Mouse (Mus musculus): ENCODE measurements around the gene Ano4. TPM values are rescaled to one million over a fixed set of nuclear protein-coding genes. Genes with fewer than 3 reads are reported as not detected.
"Not testable (repeated sequence)": the region's sequence is repeated elsewhere in the genome, so short reads cannot be mapped to it uniquely, and the experiment has no call there.

Ano4 gene
- polyA plus RNA-seq, 1 experiment from 2014 or later, result not detected

DNA sequence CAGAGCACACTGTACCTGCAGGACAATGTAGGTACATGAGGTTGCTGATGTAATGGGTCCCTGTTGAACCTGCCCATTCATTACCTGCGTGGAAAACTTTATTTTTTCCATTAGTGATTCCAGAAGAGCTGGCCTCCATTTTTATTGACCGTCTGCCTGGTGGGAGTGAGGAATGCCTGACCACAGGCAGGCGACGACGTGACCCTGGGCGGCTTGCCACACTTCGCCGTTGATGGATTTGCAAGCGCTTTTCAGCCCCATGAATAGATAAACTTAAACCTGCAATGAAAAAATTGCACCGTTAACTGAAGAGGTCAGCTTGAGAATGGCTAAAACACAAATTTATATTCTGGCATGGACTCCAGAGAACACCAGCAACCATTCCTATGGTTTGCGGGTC lies 195.4 kb downstream of the Ano4 start:
- no peak overlapping the region for H3K4me3 ChIP-seq (ENCODE audit: inconsistent target)
- no peaks in the 10 kb centered on the region for H3K79me2 ChIP-seq (ENCODE audit: inconsistent target)
- H3K27ac ChIP-seq, result no peak overlapping the region
- WGBS (ENCODE audit: missing documents), result 89% methylated on average over 11 of the region's 11 CpGs
- H3K36me3 ChIP-seq (ENCODE audit: inconsistent target), result no peaks in the 10 kb centered on the region

DNA sequence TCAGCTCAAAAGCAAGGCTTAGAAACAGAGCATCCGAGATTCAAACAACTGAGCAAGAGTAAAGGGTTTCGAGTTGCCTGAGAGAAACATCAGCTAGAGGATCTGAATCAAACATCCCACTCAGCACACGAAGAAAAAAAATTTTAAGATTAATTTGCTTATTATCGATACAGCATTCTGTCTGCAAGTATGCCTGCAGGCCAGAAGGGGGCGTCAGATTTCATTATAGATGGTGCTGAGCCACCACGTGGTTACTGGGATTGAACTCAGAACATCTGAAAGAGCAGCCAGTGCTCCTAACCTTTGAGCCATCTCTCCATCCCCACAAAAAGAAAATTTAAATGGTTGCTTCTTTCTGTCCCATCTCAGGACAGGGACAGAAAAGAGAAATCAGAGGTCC lies 223.2 kb downstream of the Ano4 start:
- no peaks in the 10 kb centered on the region for H3K79me2 ChIP-seq (ENCODE audit: inconsistent target)
- no peaks in the 10 kb centered on the region for H3K36me3 ChIP-seq (ENCODE audit: inconsistent target)
- WGBS (ENCODE audit: missing documents), result 61% methylated on average over 6 of the region's 6 CpGs
- H3K27ac ChIP-seq, result no peak overlapping the region
- no peak overlapping the region for H3K4me3 ChIP-seq (ENCODE audit: inconsistent target)

DNA sequence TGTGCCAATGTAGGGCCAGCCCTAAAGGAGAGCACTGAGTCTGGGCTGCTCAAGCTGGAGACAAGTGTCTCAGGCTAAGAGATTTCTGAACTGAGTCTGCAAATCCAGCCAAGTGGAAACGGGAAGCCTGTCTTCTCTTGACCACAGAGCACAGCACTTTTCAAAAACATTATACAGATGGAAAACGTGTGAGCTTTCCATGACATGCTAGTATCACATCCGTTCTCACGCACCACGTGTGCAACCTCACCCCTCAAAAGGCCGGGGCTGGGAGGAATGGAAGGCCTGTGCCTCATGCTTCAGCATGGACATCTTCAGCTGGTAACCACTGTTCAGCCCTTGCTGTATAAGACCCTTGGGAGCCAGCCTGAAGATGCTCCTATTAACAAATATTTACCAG lies 230.2 kb downstream of the Ano4 start:
- Histone ChIP-seq H3K27ac (no peak overlapping the region), H3K79me2 (ENCODE audit: inconsistent target) (no peaks in the 10 kb centered on the region), H3K4me3 (ENCODE audit: inconsistent target) (no peak overlapping the region), H3K36me3 (ENCODE audit: inconsistent target) (no peaks in the 10 kb centered on the region)
- 85% methylated on average over 6 of the region's 6 CpGs for WGBS (ENCODE audit: missing documents)

DNA sequence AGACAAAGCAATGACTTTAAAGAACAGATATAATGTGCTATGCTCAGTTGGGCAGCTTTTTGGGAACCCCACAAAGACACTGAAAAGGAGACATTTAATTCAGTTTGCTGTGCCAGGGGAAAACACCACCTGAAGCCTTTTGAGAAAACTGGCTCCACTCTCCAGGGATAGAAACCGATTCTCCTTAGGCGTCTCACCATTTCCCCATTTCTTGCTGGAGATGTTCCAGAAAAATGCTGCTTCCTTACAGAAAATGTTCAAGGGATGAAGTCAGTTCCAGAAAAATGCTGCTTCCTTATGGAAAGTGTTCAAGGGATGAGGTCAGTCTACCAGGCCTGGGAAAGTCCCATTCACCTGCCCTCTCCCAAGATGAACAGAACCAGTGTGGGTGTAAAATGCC lies 233.1 kb downstream of the Ano4 start:
- H3K79me2 ChIP-seq (ENCODE audit: inconsistent target), result no peaks in the 10 kb centered on the region
- WGBS (ENCODE audit: missing documents), result 75% methylated on average over 2 of the region's 2 CpGs
- no peak overlapping the region for H3K4me3 ChIP-seq (ENCODE audit: inconsistent target)
- H3K36me3 ChIP-seq (ENCODE audit: inconsistent target), result no peaks in the 10 kb centered on the region
- H3K27ac ChIP-seq, result no peak overlapping the region

DNA sequence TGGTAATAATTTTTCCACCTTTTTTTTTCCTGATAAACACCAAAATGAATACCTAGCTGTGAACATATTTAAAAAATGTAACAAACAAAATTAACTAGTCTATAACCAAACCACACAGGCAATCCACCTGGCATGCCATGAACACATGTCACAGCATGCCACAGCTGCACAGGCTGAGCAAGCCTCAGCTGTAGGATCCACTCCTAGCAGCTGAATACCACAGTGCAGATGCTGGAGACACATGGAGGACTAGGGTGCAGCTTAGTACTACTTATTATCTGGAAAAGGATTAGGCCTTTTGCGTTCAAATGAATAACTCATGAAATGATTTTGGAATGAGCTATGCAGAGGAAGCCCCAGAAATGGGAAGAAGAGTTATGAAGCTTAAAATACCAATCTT lies 233.6 kb downstream of the Ano4 start:
- no peak overlapping the region for H3K4me3 ChIP-seq (ENCODE audit: inconsistent target)
- H3K27ac ChIP-seq, result no peak overlapping the region
- 100% methylated on average over 1 of the region's 1 CpGs for WGBS (ENCODE audit: missing documents)
- no peaks in the 10 kb centered on the region for H3K36me3 ChIP-seq (ENCODE audit: inconsistent target)
- H3K79me2 ChIP-seq (ENCODE audit: inconsistent target), result no peaks in the 10 kb centered on the region

DNA sequence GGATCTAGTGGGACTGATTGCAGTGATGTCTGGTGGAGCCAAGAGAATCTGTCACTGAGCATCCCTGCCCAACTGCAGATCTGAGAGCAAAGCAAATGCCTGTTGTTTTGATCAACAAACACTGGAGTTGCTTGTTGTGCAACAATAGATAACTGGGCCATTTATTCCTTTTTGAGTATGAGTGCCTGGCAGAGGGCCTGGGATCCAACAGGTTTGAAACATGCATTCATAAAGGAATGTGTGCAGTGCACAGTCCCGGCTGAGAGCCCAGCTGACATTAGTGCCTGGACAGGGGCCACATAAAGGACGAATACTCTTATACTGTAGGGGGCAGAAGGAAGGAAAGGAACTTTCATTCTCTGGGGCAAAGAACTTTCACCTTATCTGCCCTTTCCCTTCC lies 241.0 kb downstream of the Ano4 start:
- 79% methylated on average over 2 of the region's 2 CpGs for whole genome bisulfite sequencing (ENCODE audit: missing documents)

DNA sequence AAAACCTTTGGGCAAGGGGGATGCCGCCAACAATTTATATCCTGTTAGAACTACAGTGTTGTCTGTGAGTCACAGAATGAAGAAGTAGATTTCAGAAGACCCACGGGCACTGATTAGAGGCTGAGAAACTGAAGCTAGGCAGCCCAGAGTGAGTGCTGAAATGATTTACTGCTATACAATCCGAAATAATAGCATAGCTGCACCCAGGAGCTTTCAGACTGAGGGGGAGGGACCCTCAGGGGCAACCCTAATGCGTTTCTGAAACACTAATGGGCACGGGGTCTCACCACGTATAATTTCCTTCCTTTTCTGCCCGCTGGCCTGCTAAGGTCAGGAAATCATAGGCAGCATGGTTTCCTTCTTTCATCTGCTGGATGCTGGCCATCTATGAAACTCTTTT lies 242.5 kb downstream of the Ano4 start:
- WGBS (ENCODE audit: missing documents), result 9% methylated on average over 7 of the region's 7 CpGs
- Histone ChIP-seq H3K79me2 (ENCODE audit: inconsistent target) (no peaks in the 10 kb centered on the region), H3K36me3 (ENCODE audit: inconsistent target) (no peaks in the 10 kb centered on the region), H3K27ac (no peak overlapping the region), H3K4me3 (ENCODE audit: inconsistent target) (no peak overlapping the region)

More for the DNA sequence above, 241.0 kb downstream of the Ano4 start:
- Histone ChIP-seq H3K27ac (no peak overlapping the region), H3K79me2 (ENCODE audit: inconsistent target) (no peaks in the 10 kb centered on the region), H3K36me3 (ENCODE audit: inconsistent target) (no peaks in the 10 kb centered on the region), H3K4me3 (ENCODE audit: inconsistent target) (no peak overlapping the region)

DNA sequence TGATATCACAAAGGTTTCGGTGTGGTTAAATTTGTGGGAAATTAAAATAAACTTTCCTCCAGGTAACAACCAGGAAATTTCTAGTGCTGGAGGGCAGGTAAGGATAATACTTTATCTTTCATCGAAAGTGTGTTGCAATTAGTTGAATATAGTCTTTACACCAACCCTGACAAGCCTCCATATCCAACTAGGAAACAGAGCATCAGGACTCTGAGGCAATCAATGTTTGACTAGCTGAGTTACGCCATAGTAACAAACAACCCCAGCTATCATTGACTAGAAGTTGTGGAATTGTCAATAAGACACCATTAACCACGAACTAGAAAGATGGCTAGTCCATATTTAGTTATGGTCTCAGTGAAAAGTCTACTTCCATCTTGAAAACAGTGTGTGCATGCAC lies 246.4 kb downstream of the Ano4 start:
- WGBS (ENCODE audit: missing documents), result 59% methylated on average over 4 of the region's 4 CpGs
- H3K27ac ChIP-seq, result no peak overlapping the region
- H3K36me3 ChIP-seq (ENCODE audit: inconsistent target), result no peaks in the 10 kb centered on the region
- no peaks in the 10 kb centered on the region for H3K79me2 ChIP-seq (ENCODE audit: inconsistent target)
- no peak overlapping the region for H3K4me3 ChIP-seq (ENCODE audit: inconsistent target)

DNA sequence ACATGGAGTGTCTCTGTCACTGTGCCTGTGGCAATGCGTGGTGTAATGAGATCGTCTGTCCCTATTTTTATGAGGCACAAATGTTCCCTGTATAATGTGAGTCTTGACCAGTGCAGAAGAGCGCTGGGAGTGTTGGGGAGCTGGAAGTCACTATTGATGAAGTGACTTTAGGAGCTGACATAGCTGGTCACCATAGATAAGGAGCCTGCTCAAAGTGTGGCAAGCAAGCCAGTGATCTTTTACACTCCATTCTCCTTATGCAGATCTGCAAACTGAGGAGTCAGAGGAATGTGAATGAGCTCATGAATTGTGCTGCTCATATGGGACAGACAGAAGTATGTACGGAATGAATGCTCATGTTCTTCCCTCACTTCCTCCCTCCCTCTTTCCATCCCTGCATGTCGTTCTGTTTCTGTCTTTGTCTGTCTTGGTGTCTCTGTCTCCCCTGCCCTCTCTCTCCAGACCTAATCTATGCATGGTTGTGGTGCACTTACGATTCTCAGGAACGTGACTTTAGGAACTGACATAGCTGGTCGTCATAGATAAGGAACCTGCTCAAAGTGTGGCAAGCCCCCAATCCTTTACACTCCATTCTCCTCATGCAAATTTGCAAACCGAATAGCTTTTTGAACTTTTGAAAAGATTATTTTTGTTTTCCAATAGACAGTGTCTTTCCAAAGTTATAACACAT lies 252.1 kb downstream of the Ano4 start:
- 63% methylated on average over 9 of the region's 9 CpGs for WGBS (ENCODE audit: missing documents)
- no peak overlapping the region for H3K27ac ChIP-seq

DNA sequence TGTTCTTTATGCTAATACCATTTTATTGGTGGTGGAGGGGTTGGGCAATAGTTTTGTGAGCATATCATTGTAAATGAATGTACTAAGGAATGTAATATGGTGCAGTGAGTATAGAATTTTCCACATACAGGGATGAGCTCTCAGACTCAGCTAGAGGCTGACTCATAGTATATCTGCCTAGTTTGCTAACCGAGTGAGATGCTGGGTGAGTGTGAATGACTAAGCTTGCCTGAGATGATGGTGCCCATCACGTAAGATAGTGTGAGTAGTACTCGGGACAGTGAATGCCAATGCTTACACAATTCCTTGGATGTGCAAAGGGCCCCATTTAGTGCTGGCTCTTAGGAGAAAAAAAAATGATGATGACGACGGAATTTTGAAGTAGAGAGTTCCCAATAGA lies 267.1 kb downstream of the Ano4 start:
- WGBS (ENCODE audit: missing documents), result 93% methylated on average over 5 of the region's 5 CpGs

More for the DNA sequence above, 252.1 kb downstream of the Ano4 start:
- Histone ChIP-seq H3K36me3 (ENCODE audit: inconsistent target) (no peaks in the 10 kb centered on the region), H3K79me2 (ENCODE audit: inconsistent target) (no peaks in the 10 kb centered on the region), H3K4me3 (ENCODE audit: inconsistent target) (no peak overlapping the region)

DNA sequence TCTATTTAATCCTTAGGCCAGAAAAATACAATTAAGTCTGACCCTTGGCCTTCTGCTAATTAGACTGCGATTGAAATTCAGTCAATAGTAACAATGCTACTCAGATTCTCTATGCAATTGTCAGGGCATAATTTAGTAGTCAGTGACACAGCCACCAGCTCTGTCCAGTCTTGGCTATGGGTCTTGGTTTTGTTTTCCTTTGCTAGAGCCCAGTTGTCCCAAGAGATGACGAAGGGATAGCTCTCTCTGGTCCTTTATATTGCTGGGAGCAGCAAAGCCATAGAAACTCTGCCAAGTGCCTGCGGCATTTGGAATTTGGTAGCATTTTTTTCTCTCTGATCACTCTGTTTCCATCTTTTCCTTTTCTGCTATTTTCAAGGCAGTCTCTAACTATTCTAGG lies 288.7 kb downstream of the Ano4 start:
- 82% methylated on average over 3 of the region's 3 CpGs for WGBS (ENCODE audit: missing documents)
- Histone ChIP-seq H3K27ac (no peak overlapping the region), H3K79me2 (ENCODE audit: inconsistent target) (no peaks in the 10 kb centered on the region), H3K36me3 (ENCODE audit: inconsistent target) (no peaks in the 10 kb centered on the region), H3K4me3 (ENCODE audit: inconsistent target) (no peak overlapping the region)

More for the DNA sequence above, 267.1 kb downstream of the Ano4 start:
- Histone ChIP-seq H3K36me3 (ENCODE audit: inconsistent target) (no peaks in the 10 kb centered on the region), H3K27ac (no peak overlapping the region), H3K79me2 (ENCODE audit: inconsistent target) (no peaks in the 10 kb centered on the region), H3K4me3 (ENCODE audit: inconsistent target) (no peak overlapping the region)

DNA sequence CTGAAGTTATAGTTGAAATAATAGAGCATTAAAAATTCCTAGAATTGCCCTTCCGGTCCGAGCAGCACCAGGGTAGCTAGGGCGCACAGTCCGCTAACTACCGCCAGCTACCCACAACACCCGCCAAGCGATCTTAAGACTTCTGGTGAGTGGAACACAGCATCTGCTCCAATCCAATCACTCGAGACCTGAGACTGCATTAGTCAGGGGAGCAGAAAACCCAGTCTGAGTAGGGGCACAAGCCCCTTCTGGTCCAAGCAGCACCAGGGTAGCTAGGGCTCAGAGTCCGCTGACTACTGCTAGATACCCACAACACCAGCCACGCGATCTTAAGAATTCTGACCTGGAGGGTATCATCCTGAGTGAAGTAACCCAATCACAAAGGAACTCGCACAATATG lies 299.6 kb downstream of the Ano4 start:
- H3K27ac ChIP-seq; H3K79me2 ChIP-seq (ENCODE audit: inconsistent target); H3K36me3 ChIP-seq (ENCODE audit: inconsistent target); H3K4me3 ChIP-seq (ENCODE audit: inconsistent target): not testable (repeated sequence)
- WGBS (ENCODE audit: missing documents), result 96% methylated on average over 9 of the region's 12 CpGs

DNA sequence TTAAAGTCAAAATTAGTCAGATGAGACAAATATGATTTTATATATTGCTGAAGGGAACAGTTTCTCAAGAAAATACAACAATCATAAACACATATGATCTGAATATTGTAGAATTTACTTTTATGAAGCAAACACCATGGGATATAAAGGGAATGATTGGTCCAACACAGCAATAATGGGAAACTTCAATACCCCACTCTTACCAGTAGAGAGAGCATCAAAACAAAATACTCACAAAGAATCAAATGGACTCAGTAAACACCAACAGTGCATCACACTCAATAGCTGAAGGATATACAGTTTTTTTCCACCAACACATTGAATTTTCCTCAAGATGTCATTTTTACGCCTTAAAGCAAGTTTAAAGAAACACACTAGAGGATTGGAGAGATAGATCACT lies 300.4 kb downstream of the Ano4 start:
- 100% methylated on average over 1 of the region's 1 CpGs for WGBS (ENCODE audit: missing documents)
- no peak overlapping the region for H3K27ac ChIP-seq
- no peaks in the 10 kb centered on the region for H3K79me2 ChIP-seq (ENCODE audit: inconsistent target)
- H3K36me3 ChIP-seq (ENCODE audit: inconsistent target), result no peaks in the 10 kb centered on the region
- no peak overlapping the region for H3K4me3 ChIP-seq (ENCODE audit: inconsistent target)

DNA sequence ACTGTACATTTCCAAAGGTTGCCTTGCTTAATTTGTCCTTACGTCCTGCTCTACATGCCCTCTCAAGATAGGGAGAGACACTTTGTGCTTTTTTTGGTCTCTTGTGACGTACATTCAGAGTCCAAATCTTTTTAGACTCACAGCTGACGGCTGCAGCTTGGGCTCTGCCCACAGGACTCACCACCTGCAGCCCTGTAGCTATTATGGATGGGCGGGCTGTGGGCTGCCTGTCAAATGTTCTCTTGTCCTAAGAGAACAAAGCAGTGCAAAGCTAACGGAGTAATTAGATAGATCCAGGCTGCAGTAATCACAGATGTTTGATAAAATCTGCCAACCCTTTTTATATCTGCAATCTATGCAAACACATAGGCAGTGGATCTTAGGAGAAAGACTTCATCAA lies 325.6 kb downstream of the Ano4 start:
- no peak overlapping the region for H3K27ac ChIP-seq
- 81% methylated on average over 5 of the region's 5 CpGs for WGBS (ENCODE audit: missing documents)
- H3K36me3 ChIP-seq (ENCODE audit: inconsistent target), result no peaks in the 10 kb centered on the region
- H3K79me2 ChIP-seq (ENCODE audit: inconsistent target), result no peaks in the 10 kb centered on the region
- H3K4me3 ChIP-seq (ENCODE audit: inconsistent target), result no peak overlapping the region

DNA sequence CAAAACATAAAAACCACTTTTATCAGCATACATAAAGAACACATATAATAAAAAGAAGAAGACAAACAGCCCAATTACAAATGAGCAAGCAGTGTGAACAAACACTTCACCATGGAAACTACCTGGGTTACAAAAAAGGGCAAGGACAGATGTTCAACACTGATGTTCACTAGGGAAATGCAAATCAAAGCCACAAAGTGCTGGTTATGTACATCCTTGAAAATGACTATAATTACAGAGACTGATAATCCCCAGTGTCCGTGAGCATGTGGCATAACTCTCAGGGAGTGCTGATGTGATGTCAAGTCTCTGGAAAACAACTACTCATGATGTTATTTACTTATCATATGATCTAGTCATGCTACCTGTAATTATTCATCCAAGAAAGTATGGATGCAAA lies 336.3 kb downstream of the Ano4 start:
- Histone ChIP-seq H3K36me3 (ENCODE audit: inconsistent target) (no peaks in the 10 kb centered on the region), H3K27ac (no peak overlapping the region), H3K4me3 (ENCODE audit: inconsistent target) (no peak overlapping the region), H3K79me2 (ENCODE audit: inconsistent target) (no peaks in the 10 kb centered on the region)
- 93% methylated on average over 1 of the region's 1 CpGs for WGBS (ENCODE audit: missing documents)

DNA sequence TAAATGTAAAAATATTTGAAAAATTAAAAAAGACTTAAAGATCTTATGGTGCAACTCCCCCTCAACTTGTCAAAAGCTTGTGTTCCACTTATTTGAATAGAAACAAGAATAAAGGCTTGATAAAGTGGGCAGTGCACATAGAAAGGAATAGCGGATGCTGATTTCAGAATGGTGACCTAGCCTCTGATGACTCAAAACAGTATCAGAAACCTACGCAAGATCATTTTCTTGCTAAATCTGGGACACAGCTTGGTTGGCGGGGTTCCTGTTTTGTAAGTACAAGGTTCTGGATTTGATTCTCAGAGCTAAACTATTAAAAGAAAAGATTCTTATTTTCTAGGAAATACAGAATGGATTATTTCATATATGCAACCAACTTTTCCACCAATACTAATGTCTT lies 340.0 kb downstream of the Ano4 start:
- WGBS (ENCODE audit: missing documents), result 87% methylated on average over 3 of the region's 3 CpGs
- no peak overlapping the region for H3K4me3 ChIP-seq (ENCODE audit: inconsistent target)
- no peaks in the 10 kb centered on the region for H3K79me2 ChIP-seq (ENCODE audit: inconsistent target)
- H3K36me3 ChIP-seq (ENCODE audit: inconsistent target), result no peaks in the 10 kb centered on the region
- no peak overlapping the region for H3K27ac ChIP-seq
